In genomic region chr11:35598732-35599131, GRCm38 (mm10) we compare ENCODE assay signal across 25 mouse cellular contexts.
DNase-seq lines count a peak whose midpoint lies in the region; ATAC-seq lines count a peak whose summit lies in the region.
"Had no signal": no experiment of that assay in that cellular context is flagged by ENCODE, and none has a peak within 500 bp of the region (broad histone marks: within the 10 kb centered on the region; RNA-seq: fewer than 3 reads in every experiment).

No protein-coding gene starts in this region.

- peaks cover 82% of the 10 kb centered on the region for H3K27me3 ChIP-seq in forebrain, embryonic 10.5 days (ENCODE audit: poor library complexity, severe bottlenecking)
- peaks cover 43% of the 10 kb centered on the region for H3K27me3 ChIP-seq in forebrain, embryonic 12.5 days
- H3K27me3 ChIP-seq in kidney, embryonic 16.5 days (ENCODE audit: insufficient read depth, low read length) = no peaks in the 10 kb centered on the region
- H3K27me3 ChIP-seq in midbrain, embryonic 12.5 days = peaks cover 31% of the 10 kb centered on the region
- H3K27me3 ChIP-seq in midbrain, embryonic 16.5 days (ENCODE audit: control insufficient read depth, insufficient read depth, low read depth, low read length) = peaks cover 4% of the 10 kb centered on the region
- H3K27me3 ChIP-seq: embryonic facial prominence, embryonic 15.5 days; heart, embryonic 15.5 days; limb, embryonic 12.5 days; liver, embryonic 12.5 days; neural tube, embryonic 13.5 days had no signal

- ATAC-seq in forebrain, embryonic 12.5 days (ENCODE audit: low FRiP score) = no peak
- peak; percentile 20; the same call in 1 of the 2 replicates for ATAC-seq in kidney, embryonic 16.5 days (ENCODE audit: low FRiP score, low TSS enrichment)
- no peak for ATAC-seq in midbrain, embryonic 12.5 days (ENCODE audit: low FRiP score, low read depth)
- no peak for ATAC-seq in midbrain, embryonic 16.5 days
- ATAC-seq: activated CD4-positive, CD25-positive, alpha-beta regulatory T cell, adult 4 months; intestine, postnatal 0 days; liver, embryonic 12.5 days had no signal

- H3K27ac ChIP-seq in forebrain, embryonic 10.5 days = peak overlapping the region; percentile 36
- H3K27ac ChIP-seq in forebrain, embryonic 12.5 days = no peak overlapping the region
- H3K27ac ChIP-seq in kidney, embryonic 16.5 days (ENCODE audit: low read length) = no peak overlapping the region
- 0 out of 2 replicates have a peak overlapping the region, but pooled peaks have one; percentile 44 for H3K27ac ChIP-seq in midbrain, embryonic 12.5 days (replicated peaks)
- H3K27ac ChIP-seq in midbrain, embryonic 16.5 days (ENCODE audit: low read length) = no peak overlapping the region
- H3K27ac ChIP-seq: embryonic facial prominence, embryonic 15.5 days; heart, embryonic 15.5 days; limb, embryonic 12.5 days; liver, embryonic 12.5 days; macrophage; neural tube, embryonic 13.5 days had no signal

- WGBS in forebrain, embryonic 10.5 days = 37% methylated on average over 7 of the region's 7 CpGs
- 20% methylated on average over 7 of the region's 7 CpGs for WGBS in forebrain, embryonic 12.5 days
- 54% methylated on average over 7 of the region's 7 CpGs for WGBS in kidney, embryonic 16.5 days
- WGBS in midbrain, embryonic 12.5 days = 20% methylated on average over 7 of the region's 7 CpGs
- WGBS in midbrain, embryonic 16.5 days = 39% methylated on average over 7 of the region's 7 CpGs

- H3K36me3 ChIP-seq in forebrain, embryonic 10.5 days (replicated peaks) = no peaks in the 10 kb centered on the region
- H3K36me3 ChIP-seq in forebrain, embryonic 12.5 days (replicated peaks) = no peaks in the 10 kb centered on the region
- peaks cover under 1% of the 10 kb centered on the region; the same call in 1 of the 2 replicates for H3K36me3 ChIP-seq in kidney, embryonic 16.5 days (ENCODE audit: insufficient read depth, low read length)
- H3K36me3 ChIP-seq in midbrain, embryonic 12.5 days = no peaks in the 10 kb centered on the region
- no peaks in the 10 kb centered on the region for H3K36me3 ChIP-seq in midbrain, embryonic 16.5 days (ENCODE audit: control insufficient read depth, insufficient read depth, low read length)
- H3K36me3 ChIP-seq: embryonic facial prominence, embryonic 15.5 days; G1E; heart, embryonic 15.5 days; liver, embryonic 12.5 days; neural tube, embryonic 13.5 days had no signal

- H3K9ac ChIP-seq in forebrain, embryonic 12.5 days = no peak overlapping the region
- H3K9ac ChIP-seq in kidney, embryonic 16.5 days (replicated peaks; ENCODE audit: low read length) = no peak overlapping the region
- no peak overlapping the region for H3K9ac ChIP-seq in midbrain, embryonic 12.5 days (replicated peaks)
- H3K9ac ChIP-seq in midbrain, embryonic 16.5 days (ENCODE audit: low read depth, low read length) = no peak overlapping the region
- H3K9ac ChIP-seq: embryonic facial prominence, embryonic 15.5 days; heart, embryonic 15.5 days; limb, embryonic 12.5 days; liver, embryonic 12.5 days; lung, embryonic 14.5 days; neural tube, embryonic 13.5 days had no signal

- no peak overlapping the region for H3K4me2 ChIP-seq in forebrain, embryonic 12.5 days
- no peak overlapping the region for H3K4me2 ChIP-seq in kidney, embryonic 16.5 days (replicated peaks; ENCODE audit: low read depth, low read length)
- H3K4me2 ChIP-seq in midbrain, embryonic 12.5 days (replicated peaks) = no peak overlapping the region
- no peak overlapping the region for H3K4me2 ChIP-seq in midbrain, embryonic 16.5 days (ENCODE audit: low read length)
- H3K4me2 ChIP-seq: embryonic facial prominence, embryonic 15.5 days; heart, embryonic 15.5 days; limb, embryonic 12.5 days; liver, embryonic 12.5 days; lung, embryonic 14.5 days; midbrain, embryonic 11.5 days; neural tube, embryonic 13.5 days had no signal

- H3K9me3 ChIP-seq in forebrain, embryonic 10.5 days = no peaks in the 10 kb centered on the region
- H3K9me3 ChIP-seq in forebrain, embryonic 12.5 days = no peaks in the 10 kb centered on the region
- H3K9me3 ChIP-seq in kidney, embryonic 16.5 days (ENCODE audit: low read length) = no peaks in the 10 kb centered on the region
- no peaks in the 10 kb centered on the region for H3K9me3 ChIP-seq in midbrain, embryonic 12.5 days
- H3K9me3 ChIP-seq in midbrain, embryonic 16.5 days (replicated peaks; ENCODE audit: control insufficient read depth, low read length, poor library complexity, severe bottlenecking) = no peaks in the 10 kb centered on the region
- H3K9me3 ChIP-seq: embryonic facial prominence, embryonic 15.5 days; heart, embryonic 15.5 days; limb, embryonic 12.5 days; liver, embryonic 12.5 days; neural tube, embryonic 13.5 days had no signal

- H3K4me1 ChIP-seq in forebrain, embryonic 10.5 days = peaks cover 36% of the 10 kb centered on the region
- peaks cover 53% of the 10 kb centered on the region for H3K4me1 ChIP-seq in forebrain, embryonic 12.5 days
- H3K4me1 ChIP-seq in kidney, embryonic 16.5 days (ENCODE audit: insufficient read depth, low read length) = peaks cover 32% of the 10 kb centered on the region
- peaks cover 42% of the 10 kb centered on the region for H3K4me1 ChIP-seq in midbrain, embryonic 12.5 days
- peaks cover 13% of the 10 kb centered on the region for H3K4me1 ChIP-seq in midbrain, embryonic 16.5 days (ENCODE audit: control insufficient read depth, insufficient read depth, low read length)
- H3K4me1 ChIP-seq: heart, embryonic 15.5 days had no signal

- DNase-seq in forebrain, embryonic 10.5 days (ENCODE audit: extremely low spot score, low spot score) = no peak
- no peak for DNase-seq in kidney, postnatal 4 days
- peak; percentile 67 for DNase-seq in layer of hippocampus, adult 9-11 months
- DNase-seq in lung, postnatal 14 days = no peak
- DNase-seq: adrenal gland, postnatal 10 days; cerebellum, adult 11 months; gastrocnemius, postnatal 36 days; kidney, postnatal 25 days; lung, embryonic 14.5 days; right cerebral cortex, postnatal 14 days; thymus, adult 18-20 months had no signal

- no peak overlapping the region for H3K4me3 ChIP-seq in forebrain, embryonic 10.5 days
- no peak overlapping the region for H3K4me3 ChIP-seq in forebrain, embryonic 12.5 days (replicated peaks)
- no peak overlapping the region for H3K4me3 ChIP-seq in kidney, embryonic 16.5 days (ENCODE audit: low read length)
- no peak overlapping the region for H3K4me3 ChIP-seq in midbrain, embryonic 12.5 days
- H3K4me3 ChIP-seq in midbrain, embryonic 16.5 days (ENCODE audit: low read depth, low read length) = no peak overlapping the region
- H3K4me3 ChIP-seq: embryonic facial prominence, embryonic 15.5 days; heart, embryonic 15.5 days; limb, embryonic 12.5 days; liver, embryonic 12.5 days; neural tube, embryonic 13.5 days had no signal

Comparison
In these comparisons a context has a peak if more than half of its experiments do, and no peak if none do; other contexts are left out.
1. H3K27ac ChIP-seq: peak in forebrain, embryonic 10.5 days (single experiment) and midbrain, embryonic 12.5 days (single experiment); none in forebrain, embryonic 12.5 days (single experiment), kidney, embryonic 16.5 days (single experiment) and midbrain, embryonic 16.5 days (single experiment).